Mouse (Mus musculus) stomach, embryonic 14.5 days (tissue): ENCODE data around the gene Rgs12. TPM values are rescaled to one million over a fixed set of nuclear protein-coding genes. Genes with fewer than 3 reads are reported as not detected.
A peak's percentile ranks its signal among the peaks of the same experiment; 100 is the strongest.

Source experiments
- ATAC-seq: fragments of 200-750 bp; cut with Nextera tagmentation; 2 replicates; pipeline ENCODE4 v1.8.0; 2017; ENCODE audit warnings: low read depth, moderate TSS enrichment; ENCODE audit not compliant: insufficient number of reproducible peaks, insufficient read depth, low FRiP score
- H3K27ac ChIP-seq: fragments of 300-500 bp; sonication (generic); 2 replicates; pipeline ENCODE4 v1.5.1; 2014; ENCODE audit warnings: mild to moderate bottlenecking, low read length, moderate library complexity, mixed read lengths
- H3K27me3 ChIP-seq: fragments of 300-500 bp; sonication (generic); 2 replicates; pipeline ENCODE4 v1.6.1; 2014; ENCODE audit warnings: low read length, control low read depth, mixed read lengths; ENCODE audit not compliant: control insufficient read depth, insufficient read depth
- H3K36me3 ChIP-seq: fragments of 300-500 bp; sonication (generic); 2 replicates; pipeline ENCODE4 v1.6.1; 2014; ENCODE audit warnings: mild to moderate bottlenecking, control low read depth, low read length, moderate library complexity, mixed read lengths; ENCODE audit not compliant: control insufficient read depth, insufficient read depth
- H3K4me1 ChIP-seq: fragments of 300-500 bp; sonication (generic); 2 replicates; pipeline ENCODE4 v1.6.1; 2014; ENCODE audit warnings: low read length, control low read depth, mixed read lengths; ENCODE audit not compliant: control insufficient read depth, insufficient read depth
- H3K4me2 ChIP-seq: fragments of 300-500 bp; sonication (generic); replicated peaks from 2 replicates; pipeline ENCODE4 v1.6.1; 2014; ENCODE audit warnings: low read depth, low read length, control low read depth
- H3K4me3 ChIP-seq: fragments of 300-500 bp; sonication (generic); 2 replicates; pipeline ENCODE4 v1.5.1; 2014; ENCODE audit warnings: low read depth, low read length, control low read depth
- H3K9ac ChIP-seq: fragments of 300-500 bp; sonication (generic); replicated peaks from 2 replicates; pipeline ENCODE4 v1.6.1; 2014; ENCODE audit warnings: low read depth, mild to moderate bottlenecking, control low read depth, low read length, moderate library complexity, mixed read lengths
- H3K9me3 ChIP-seq: fragments of 300-500 bp; sonication (generic); 2 replicates; pipeline ENCODE4 v1.6.1; 2016; ENCODE audit warnings: low read depth, low read length, control low read depth; ENCODE audit not compliant: control insufficient read depth
- WGBS: fragments of 180-500 bp; shearing (Covaris S2); extraction: QIAGEN DNeasy Blood & Tissue Kit; methylation state at CpG from one replicate; pipeline ENCODE4 v1.1.7; 2014; 5-methylcytosine and 5-hydroxymethylcytosine counted together
- polyA plus RNA-seq: library from polyadenylated mRNA; unstranded; fragments of >200 nt; fragmentation: Nextera tagmentation; extraction: Ambion mirVana; gene quantifications from 2 replicates; pipeline ENCODE4 v1.2.1, GENCODE M21; 2014

The Rgs12 gene
- polyA plus RNA-seq, 1 experiment from 2014 or later = 34.2 TPM

DNA sequence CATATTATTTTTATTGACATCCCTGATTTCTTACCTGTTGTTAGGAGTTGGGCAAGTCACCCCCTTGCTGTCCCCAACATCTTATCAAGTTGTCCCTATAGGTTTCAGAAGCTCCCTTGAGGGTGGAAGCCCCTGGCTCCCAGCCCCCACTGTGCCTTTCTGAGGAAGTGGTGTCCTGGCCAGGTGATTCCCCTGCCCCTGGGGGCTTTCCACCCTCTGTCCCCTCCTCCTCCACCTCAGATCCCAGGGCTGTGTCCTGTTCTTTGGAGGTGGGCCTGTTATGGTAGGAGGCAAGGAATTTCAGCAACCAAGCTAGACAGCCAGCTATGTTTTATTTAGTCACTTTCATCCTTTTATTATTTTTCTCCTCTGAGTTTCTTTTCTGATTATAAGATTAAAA, 51.1 kb downstream of the Rgs12 start:
- Histone ChIP-seq H3K36me3 (no peaks in the 10 kb centered on the region), H3K27me3 (no peaks in the 10 kb centered on the region), H3K27ac (peak overlapping the region; percentile 52; the same call in 1 of the 2 replicates), H3K4me2 (no peak overlapping the region), H3K9ac (no peak overlapping the region), H3K9me3 (no peaks in the 10 kb centered on the region), H3K4me3 (no peak overlapping the region), H3K4me1 (peaks cover 3% of the 10 kb centered on the region; the same call in 1 of the 2 replicates)
- no peak for ATAC-seq

GRCm38 (mm10) chr5:35001144-35001543, 51.9 kb downstream of the Rgs12 start:
- no peaks in the 10 kb centered on the region for H3K27me3 ChIP-seq
- H3K4me3 ChIP-seq = no peak overlapping the region
- no peaks in the 10 kb centered on the region for H3K9me3 ChIP-seq
- H3K4me2 ChIP-seq = no peak overlapping the region
- no peaks in the 10 kb centered on the region for H3K36me3 ChIP-seq
- no peak overlapping the region for H3K9ac ChIP-seq
- H3K4me1 ChIP-seq = peaks cover 3% of the 10 kb centered on the region; the same call in 1 of the 2 replicates
- 77% methylated on average over 3 of the region's 3 CpGs for WGBS
- ATAC-seq = no peak
- H3K27ac ChIP-seq = no peak overlapping the region

DNA sequence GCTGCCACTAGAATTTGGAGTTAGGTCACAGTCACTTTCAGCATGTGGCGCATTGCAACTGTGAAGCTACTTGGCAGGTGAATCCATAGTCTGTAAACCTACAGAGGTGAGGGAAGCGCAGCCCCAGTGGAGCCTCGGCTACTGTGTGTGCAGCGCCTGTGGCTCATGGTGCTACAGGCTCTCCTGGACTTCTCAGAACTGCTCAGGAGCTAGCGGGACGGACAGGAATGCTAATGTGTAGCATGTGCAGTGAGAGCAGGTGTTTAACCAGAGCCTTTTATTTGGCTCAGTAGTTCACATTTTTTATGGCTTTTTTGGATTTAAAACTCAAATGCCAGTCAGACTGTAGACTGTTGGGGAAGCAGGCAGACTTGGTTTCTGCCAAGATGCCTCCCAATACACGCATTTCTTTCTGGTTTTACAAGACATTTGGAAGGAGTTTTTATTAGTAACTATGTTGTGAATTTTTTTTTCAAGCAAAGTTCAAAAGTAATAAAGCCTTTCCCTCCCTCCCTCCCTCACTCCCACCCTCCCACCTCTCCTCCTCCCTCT, 54.4 kb downstream of the Rgs12 start:
- Histone ChIP-seq H3K4me2 (no peak overlapping the region), H3K4me3 (no peak overlapping the region), H3K9ac (no peak overlapping the region), H3K9me3 (no peaks in the 10 kb centered on the region), H3K27ac (no peak overlapping the region), H3K4me1 (no peaks in the 10 kb centered on the region), H3K36me3 (no peaks in the 10 kb centered on the region; the same call in 1 of the 2 replicates), H3K27me3 (no peaks in the 10 kb centered on the region)
- ATAC-seq = no peak
- WGBS = 77% methylated on average over 7 of the region's 7 CpGs

- Histone ChIP-seq H3K4me3 (no peak overlapping the region), H3K4me1 (no peaks in the 10 kb centered on the region), H3K36me3 (no peaks in the 10 kb centered on the region; the same call in 1 of the 2 replicates), H3K27ac (no peak overlapping the region), H3K9ac (no peak overlapping the region), H3K4me2 (no peak overlapping the region), H3K27me3 (no peaks in the 10 kb centered on the region), H3K9me3 (no peaks in the 10 kb centered on the region)
- ATAC-seq = no peak
- WGBS = 100% methylated on average over 2 of the region's 2 CpGs
Measured at GRCm38 (mm10) chr5:35004769-35005168, 55.5 kb downstream of the Rgs12 start.

- no peak overlapping the region for H3K27ac ChIP-seq
- no peak overlapping the region for H3K9ac ChIP-seq
- ATAC-seq = no peak
- whole genome bisulfite sequencing = 91% methylated on average over 3 of the region's 3 CpGs
- H3K9me3 ChIP-seq = no peaks in the 10 kb centered on the region
- H3K27me3 ChIP-seq = no peaks in the 10 kb centered on the region
- no peak overlapping the region for H3K4me3 ChIP-seq
- H3K4me2 ChIP-seq = no peak overlapping the region
- H3K4me1 ChIP-seq = no peaks in the 10 kb centered on the region
- H3K36me3 ChIP-seq = no peaks in the 10 kb centered on the region; the same call in 1 of the 2 replicates
Measured at GRCm38 (mm10) chr5:35005659-35006058, 56.4 kb downstream of the Rgs12 start.

GRCm38 (mm10) chr5:35006599-35006998, 57.4 kb downstream of the Rgs12 start:
- WGBS = 63% methylated on average over 2 of the region's 2 CpGs
- peaks cover 3% of the 10 kb centered on the region; the same call in 1 of the 2 replicates for H3K36me3 ChIP-seq
- H3K27me3 ChIP-seq = no peaks in the 10 kb centered on the region
- H3K9ac ChIP-seq = no peak overlapping the region
- H3K4me3 ChIP-seq = no peak overlapping the region
- H3K27ac ChIP-seq = no peak overlapping the region
- H3K9me3 ChIP-seq = no peaks in the 10 kb centered on the region
- H3K4me1 ChIP-seq = no peaks in the 10 kb centered on the region
- no peak overlapping the region for H3K4me2 ChIP-seq
- ATAC-seq = no peak

DNA sequence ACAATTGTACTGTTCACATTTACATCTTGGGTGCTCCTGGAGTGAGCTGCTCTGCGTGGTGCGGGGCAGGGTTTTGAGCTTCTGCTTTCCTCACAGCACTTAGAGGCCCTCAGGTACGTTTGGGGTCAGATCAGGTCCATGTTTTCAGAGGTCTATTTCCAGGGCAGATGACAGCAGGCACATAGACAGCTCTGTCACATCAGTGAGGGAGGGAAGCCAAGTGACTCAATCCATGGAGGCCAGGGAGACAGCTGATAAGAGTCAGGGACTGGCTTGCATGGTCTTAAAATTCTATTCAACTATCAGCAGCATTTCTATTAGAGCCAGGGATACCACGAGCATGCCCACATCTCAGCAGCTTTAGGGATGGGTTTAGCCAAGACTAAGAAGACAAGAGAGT, 59.9 kb downstream of the Rgs12 start:
- H3K4me1 ChIP-seq = no peaks in the 10 kb centered on the region
- no peak for ATAC-seq
- no peak overlapping the region for H3K4me3 ChIP-seq
- H3K9me3 ChIP-seq = no peaks in the 10 kb centered on the region
- H3K27ac ChIP-seq = no peak overlapping the region
- WGBS = 88% methylated on average over 4 of the region's 4 CpGs
- no peak overlapping the region for H3K4me2 ChIP-seq
- H3K36me3 ChIP-seq = peaks cover 3% of the 10 kb centered on the region; the same call in 1 of the 2 replicates
- no peak overlapping the region for H3K9ac ChIP-seq
- no peaks in the 10 kb centered on the region for H3K27me3 ChIP-seq

- no peak overlapping the region for H3K9ac ChIP-seq
- 68% methylated on average over 5 of the region's 5 CpGs for WGBS
- no peak overlapping the region for H3K4me2 ChIP-seq
- H3K27ac ChIP-seq = no peak overlapping the region
- no peaks in the 10 kb centered on the region for H3K9me3 ChIP-seq
- no peaks in the 10 kb centered on the region for H3K27me3 ChIP-seq
- no peaks in the 10 kb centered on the region for H3K4me1 ChIP-seq
- ATAC-seq = no peak
- H3K4me3 ChIP-seq = no peak overlapping the region
- H3K36me3 ChIP-seq = peaks cover 3% of the 10 kb centered on the region; the same call in 1 of the 2 replicates
Measured at GRCm38 (mm10) chr5:35010656-35011055, 61.4 kb downstream of the Rgs12 start.
